Mouse (Mus musculus) 416B (cell line): ENCODE data around the gene Rwdd2a.
A peak's percentile ranks its signal among the peaks of the same experiment; 100 is the strongest.

ENCODE experiments used
- DNase-seq: peaks from one replicate; pipeline ENCODE4 v3.0.0; 2011; ENCODE audit warnings: low read depth

Rwdd2a gene

GRCm38 (mm10) chr9:86571540-86572135 is at the start of gene Rwdd2a, which contains the start of gene Pgm3:
Rwdd2a (plus strand) TSS chr9:86571991.
Pgm3 (minus strand) TSS chr9:86571842.
- peak; percentile 92 for DNase-seq

GRCm38 (mm10) chr9:86522335-86522734 is 49.5 kb upstream of the Rwdd2a start:
- DNase-seq = no peak

GRCm38 (mm10) chr9:86525600-86525999 is 46.2 kb upstream of the Rwdd2a start:
- no peak for DNase-seq

GRCm38 (mm10) chr9:86534071-86534470 is 37.7 kb upstream of the Rwdd2a start:
- no peak for DNase-seq

- no peak for DNase-seq
Measured at GRCm38 (mm10) chr9:86543451-86543850, 28.3 kb upstream of the Rwdd2a start.

GRCm38 (mm10) chr9:86544559-86544958 is 27.2 kb upstream of the Rwdd2a start:
- DNase-seq = peak; percentile 31

- no peak for DNase-seq
Measured at GRCm38 (mm10) chr9:86549637-86550162, 22.1 kb upstream of the Rwdd2a start.

- no peak for DNase-seq
Measured at GRCm38 (mm10) chr9:86550717-86551116, 21.1 kb upstream of the Rwdd2a start.

GRCm38 (mm10) chr9:86553886-86554285 is 17.9 kb upstream of the Rwdd2a start:
- no peak for DNase-seq

- no peak for DNase-seq
Measured at GRCm38 (mm10) chr9:86554641-86555040, 17.1 kb upstream of the Rwdd2a start.

- no peak for DNase-seq
Measured at GRCm38 (mm10) chr9:86560543-86560942, 11.2 kb upstream of the Rwdd2a start.

- no peak for DNase-seq
Measured at GRCm38 (mm10) chr9:86569314-86569910, 2.4 kb upstream of the Rwdd2a start.

- no peak for DNase-seq
Measured at GRCm38 (mm10) chr9:86570261-86570890, 1.4 kb upstream of the Rwdd2a start.

GRCm38 (mm10) chr9:86570946-86571345 is 845 bp upstream of the Rwdd2a start:
- DNase-seq = peak; percentile 21

GRCm38 (mm10) chr9:86572196-86572595 is 405 bp downstream of the Rwdd2a start:
- no peak for DNase-seq

- peak; percentile 91 for DNase-seq
Measured at GRCm38 (mm10) chr9:86572636-86573291, 973 bp downstream of the Rwdd2a start.

GRCm38 (mm10) chr9:86573616-86574303 is 2.0 kb downstream of the Rwdd2a start:
- DNase-seq = peak; percentile 74

GRCm38 (mm10) chr9:86575178-86575577 is 3.4 kb downstream of the Rwdd2a start:
- no peak for DNase-seq

- DNase-seq = peak; percentile 70
Measured at GRCm38 (mm10) chr9:86579657-86580056, 7.9 kb downstream of the Rwdd2a start.

- DNase-seq = peak; percentile 80
Measured at GRCm38 (mm10) chr9:86583740-86584139, 11.9 kb downstream of the Rwdd2a start.

GRCm38 (mm10) chr9:86587019-86587795 is 15.4 kb downstream of the Rwdd2a start:
- DNase-seq = peak; percentile 41
